Mouse (Mus musculus): ENCODE measurements around the gene Rnf187. TPM values are rescaled to one million over a fixed set of nuclear protein-coding genes. Genes with fewer than 3 reads are reported as not detected.
A peak's percentile ranks its signal among the peaks of the same experiment; 100 is the strongest.

The Rnf187 gene
- polyA plus RNA-seq, 1 experiment from 2014 or later = 381 TPM

- H3K4me3 ChIP-seq (ENCODE audit: low read depth, low read length) = no peak overlapping the region
Observed at GRCm38 (mm10) chr11:58931576-58931975, 7.1 kb downstream of the Rnf187 start.

GRCm38 (mm10) chr11:58930254-58930653 lies 8.5 kb downstream of the Rnf187 start:
- H3K36me3 ChIP-seq (ENCODE audit: control insufficient read depth, insufficient read depth, low read length) = peaks cover 11% of the 10 kb centered on the region
- ATAC-seq (ENCODE audit: low FRiP score) = no peak
- H3K27me3 ChIP-seq (ENCODE audit: control insufficient read depth, insufficient read depth, low read length) = no peaks in the 10 kb centered on the region
- no peak overlapping the region for H3K4me2 ChIP-seq
- WGBS = 97% methylated on average over 3 of the region's 3 CpGs
- H3K9ac ChIP-seq (ENCODE audit: low read length) = no peak overlapping the region
- no peaks in the 10 kb centered on the region for H3K9me3 ChIP-seq (ENCODE audit: control insufficient read depth, low read length)
- no peak overlapping the region for H3K27ac ChIP-seq (ENCODE audit: low read depth, low read length)
- peaks cover 3% of the 10 kb centered on the region; the same call in 1 of the 2 replicates for H3K4me1 ChIP-seq (ENCODE audit: control insufficient read depth, insufficient read depth, low read length)
- H3K4me3 ChIP-seq (ENCODE audit: low read depth, low read length) = no peak overlapping the region
- no peak for DNase-seq (ENCODE audit: low spot score, missing footprints)

More at GRCm38 (mm10) chr11:58931576-58931975, 7.1 kb downstream of the Rnf187 start:
- Histone ChIP-seq H3K4me2 (no peak overlapping the region), H3K36me3 (ENCODE audit: control insufficient read depth, insufficient read depth, low read length) (peaks cover 13% of the 10 kb centered on the region), H3K9me3 (ENCODE audit: control insufficient read depth, low read length) (no peaks in the 10 kb centered on the region), H3K4me1 (ENCODE audit: control insufficient read depth, insufficient read depth, low read length) (peaks cover 3% of the 10 kb centered on the region; the same call in 1 of the 2 replicates), H3K27me3 (ENCODE audit: control insufficient read depth, insufficient read depth, low read length) (no peaks in the 10 kb centered on the region), H3K27ac (ENCODE audit: low read depth, low read length) (no peak overlapping the region), H3K9ac (ENCODE audit: low read length) (no peak overlapping the region)
- ATAC-seq (ENCODE audit: low FRiP score) (no peak), DNase-seq (ENCODE audit: low spot score, missing footprints) (no peak)
- 78% methylated on average over 4 of the region's 4 CpGs for WGBS

- Histone ChIP-seq H3K4me1 (ENCODE audit: control insufficient read depth, insufficient read depth, low read length) (peaks cover 3% of the 10 kb centered on the region; the same call in 1 of the 2 replicates), H3K36me3 (ENCODE audit: control insufficient read depth, insufficient read depth, low read length) (peaks cover 9% of the 10 kb centered on the region), H3K4me3 (ENCODE audit: low read depth, low read length) (no peak overlapping the region), H3K27me3 (ENCODE audit: control insufficient read depth, insufficient read depth, low read length) (no peaks in the 10 kb centered on the region), H3K4me2 (no peak overlapping the region), H3K27ac (ENCODE audit: low read depth, low read length) (no peak overlapping the region), H3K9me3 (ENCODE audit: control insufficient read depth, low read length) (no peaks in the 10 kb centered on the region), H3K9ac (ENCODE audit: low read length) (no peak overlapping the region)
- 58% methylated on average over 3 of the region's 3 CpGs for WGBS
- no peak for ATAC-seq (ENCODE audit: low FRiP score)
- DNase-seq (ENCODE audit: low spot score, missing footprints) = no peak
Observed at GRCm38 (mm10) chr11:58929641-58930040, 9.1 kb downstream of the Rnf187 start.

GRCm38 (mm10) chr11:58929055-58929454 lies 9.7 kb downstream of the Rnf187 start:
- H3K9ac ChIP-seq (ENCODE audit: low read length) = no peak overlapping the region
- H3K4me2 ChIP-seq = no peak overlapping the region
- peaks cover 3% of the 10 kb centered on the region; the same call in 1 of the 2 replicates for H3K4me1 ChIP-seq (ENCODE audit: control insufficient read depth, insufficient read depth, low read length)
- no peak for ATAC-seq (ENCODE audit: low FRiP score)
- no peaks in the 10 kb centered on the region for H3K27me3 ChIP-seq (ENCODE audit: control insufficient read depth, insufficient read depth, low read length)
- WGBS = 75% methylated on average over 4 of the region's 4 CpGs
- no peak overlapping the region for H3K4me3 ChIP-seq (ENCODE audit: low read depth, low read length)
- H3K9me3 ChIP-seq (ENCODE audit: control insufficient read depth, low read length) = no peaks in the 10 kb centered on the region
- H3K36me3 ChIP-seq (ENCODE audit: control insufficient read depth, insufficient read depth, low read length) = peaks cover 9% of the 10 kb centered on the region
- no peak overlapping the region for H3K27ac ChIP-seq (ENCODE audit: low read depth, low read length)
- no peak for DNase-seq (ENCODE audit: low spot score, missing footprints)

- H3K4me1 ChIP-seq (ENCODE audit: control insufficient read depth, insufficient read depth, low read length) = peaks cover 3% of the 10 kb centered on the region; the same call in 1 of the 2 replicates
- no peaks in the 10 kb centered on the region for H3K27me3 ChIP-seq (ENCODE audit: control insufficient read depth, insufficient read depth, low read length)
- DNase-seq (ENCODE audit: low spot score, missing footprints) = peak; percentile 96
- 36% methylated on average over 20 of the region's 20 CpGs for WGBS
- peak overlapping the region; percentile 35; the same call in 1 of the 2 replicates for H3K27ac ChIP-seq (ENCODE audit: low read depth, low read length)
- H3K4me2 ChIP-seq = peak overlapping the region; percentile 23; the same call in 1 of the 2 replicates
- H3K9me3 ChIP-seq (ENCODE audit: control insufficient read depth, low read length) = no peaks in the 10 kb centered on the region
- peak; percentile 73; the same call in 1 of the 2 replicates for ATAC-seq (ENCODE audit: low FRiP score)
- H3K9ac ChIP-seq (ENCODE audit: low read length) = no peak overlapping the region; the same call in 1 of the 2 replicates
- H3K36me3 ChIP-seq (ENCODE audit: control insufficient read depth, insufficient read depth, low read length) = peaks cover 3% of the 10 kb centered on the region
- H3K4me3 ChIP-seq (ENCODE audit: low read depth, low read length) = no peak overlapping the region
Observed at GRCm38 (mm10) chr11:58927790-58928651, 10.7 kb downstream of the Rnf187 start.

- Histone ChIP-seq H3K4me2 (no peak overlapping the region), H3K4me1 (ENCODE audit: control insufficient read depth, insufficient read depth, low read length) (peaks cover 3% of the 10 kb centered on the region; the same call in 1 of the 2 replicates), H3K9ac (ENCODE audit: low read length) (no peak overlapping the region), H3K4me3 (ENCODE audit: low read depth, low read length) (no peak overlapping the region), H3K9me3 (ENCODE audit: control insufficient read depth, low read length) (no peaks in the 10 kb centered on the region), H3K27ac (ENCODE audit: low read depth, low read length) (no peak overlapping the region), H3K36me3 (ENCODE audit: control insufficient read depth, insufficient read depth, low read length) (no peaks in the 10 kb centered on the region; the same call in 1 of the 2 replicates), H3K27me3 (ENCODE audit: control insufficient read depth, insufficient read depth, low read length) (no peaks in the 10 kb centered on the region)
- 75% methylated on average over 2 of the region's 2 CpGs for whole genome bisulfite sequencing
- no peak for DNase-seq (ENCODE audit: low spot score, missing footprints)
- no peak for ATAC-seq (ENCODE audit: low FRiP score)
Observed at GRCm38 (mm10) chr11:58927053-58927452, 11.7 kb downstream of the Rnf187 start.

- no peak overlapping the region for H3K4me3 ChIP-seq (ENCODE audit: low read depth, low read length)
- no peaks in the 10 kb centered on the region; the same call in 1 of the 2 replicates for H3K36me3 ChIP-seq (ENCODE audit: control insufficient read depth, insufficient read depth, low read length)
- DNase-seq (ENCODE audit: low spot score, missing footprints) (no peak), ATAC-seq (ENCODE audit: low FRiP score) (no peak)
- H3K27me3 ChIP-seq (ENCODE audit: control insufficient read depth, insufficient read depth, low read length) = no peaks in the 10 kb centered on the region
- H3K27ac ChIP-seq (ENCODE audit: low read depth, low read length) = no peak overlapping the region
- no peak overlapping the region for H3K4me2 ChIP-seq
- no peak overlapping the region for H3K9ac ChIP-seq (ENCODE audit: low read length)
- no peaks in the 10 kb centered on the region for H3K9me3 ChIP-seq (ENCODE audit: control insufficient read depth, low read length)
- 91% methylated on average over 2 of the region's 3 CpGs for WGBS
- H3K4me1 ChIP-seq (ENCODE audit: control insufficient read depth, insufficient read depth, low read length) = peaks cover 3% of the 10 kb centered on the region; the same call in 1 of the 2 replicates
Observed at GRCm38 (mm10) chr11:58926651-58927050, 12.1 kb downstream of the Rnf187 start.

GRCm38 (mm10) chr11:58922420-58922819 lies 16.3 kb downstream of the Rnf187 start:
- ATAC-seq (ENCODE audit: low FRiP score) (no peak), DNase-seq (ENCODE audit: low spot score, missing footprints) (no peak)
- Histone ChIP-seq H3K27ac (ENCODE audit: low read depth, low read length) (no peak overlapping the region), H3K4me2 (no peak overlapping the region), H3K9ac (ENCODE audit: low read length) (no peak overlapping the region), H3K4me3 (ENCODE audit: low read depth, low read length) (no peak overlapping the region), H3K27me3 (ENCODE audit: control insufficient read depth, insufficient read depth, low read length) (no peaks in the 10 kb centered on the region), H3K4me1 (ENCODE audit: control insufficient read depth, insufficient read depth, low read length) (no peaks in the 10 kb centered on the region), H3K9me3 (ENCODE audit: control insufficient read depth, low read length) (no peaks in the 10 kb centered on the region), H3K36me3 (ENCODE audit: control insufficient read depth, insufficient read depth, low read length) (no peaks in the 10 kb centered on the region)
- WGBS = 83% methylated on average over 9 of the region's 9 CpGs

GRCm38 (mm10) chr11:58918759-58919158 lies 20.0 kb downstream of the Rnf187 start:
- ATAC-seq (ENCODE audit: low FRiP score) (no peak), DNase-seq (ENCODE audit: low spot score, missing footprints) (peak; percentile 57)

More at GRCm38 (mm10) chr11:58918759-58919158, 20.0 kb downstream of the Rnf187 start:
- Histone ChIP-seq H3K27me3 (ENCODE audit: control insufficient read depth, insufficient read depth, low read length) (no peaks in the 10 kb centered on the region), H3K9me3 (ENCODE audit: control insufficient read depth, low read length) (no peaks in the 10 kb centered on the region), H3K36me3 (ENCODE audit: control insufficient read depth, insufficient read depth, low read length) (no peaks in the 10 kb centered on the region), H3K4me3 (ENCODE audit: low read depth, low read length) (no peak overlapping the region), H3K27ac (ENCODE audit: low read depth, low read length) (no peak overlapping the region), H3K4me2 (no peak overlapping the region), H3K9ac (ENCODE audit: low read length) (no peak overlapping the region), H3K4me1 (ENCODE audit: control insufficient read depth, insufficient read depth, low read length) (0 out of 2 replicates have a peak, but pooled peaks cover 4% of the 10 kb centered on the region)
- 82% methylated on average over 5 of the region's 5 CpGs for WGBS
